Mouse (Mus musculus) E14TG2a.4 (cell line): Measurements from ENCODE around the gene Mylk4.

Source experiments
- CTCF ChIP-seq: conservative IDR thresholded peaks from 2 replicates; pipeline ENCODE4 v1.5.1; 2014; ENCODE audit warnings: low read length
- POU5F1 ChIP-seq: IDR thresholded peaks from 2 replicates; pipeline ENCODE4 v1.6.1; 2014; ENCODE audit warnings: low read length, borderline replicate concordance

DNA sequence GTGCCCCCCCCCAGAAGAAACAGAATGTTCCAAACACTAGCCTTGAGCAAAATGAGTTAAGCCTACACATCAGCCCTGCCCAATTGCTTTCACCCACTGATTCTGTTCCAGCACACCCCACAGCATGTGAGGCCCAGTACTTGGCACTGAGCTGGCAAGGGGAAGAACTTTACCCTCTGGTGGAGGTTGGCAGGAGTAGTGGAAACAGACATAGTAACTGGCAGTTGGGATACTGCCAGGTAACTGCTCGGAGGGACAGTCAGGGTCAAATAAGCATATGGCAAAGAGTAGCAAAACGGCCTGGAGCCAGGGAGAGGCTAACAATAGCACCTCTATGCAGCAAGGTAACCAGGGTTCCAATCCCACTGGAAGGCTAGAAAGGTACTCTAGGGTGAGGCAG is 10.9 kb upstream of the Mylk4 start:
- TF ChIP-seq CTCF (no peak), POU5F1 (no peak)
